Mouse (Mus musculus): ENCODE results near the gene Il11.

Gene Il11

DNA sequence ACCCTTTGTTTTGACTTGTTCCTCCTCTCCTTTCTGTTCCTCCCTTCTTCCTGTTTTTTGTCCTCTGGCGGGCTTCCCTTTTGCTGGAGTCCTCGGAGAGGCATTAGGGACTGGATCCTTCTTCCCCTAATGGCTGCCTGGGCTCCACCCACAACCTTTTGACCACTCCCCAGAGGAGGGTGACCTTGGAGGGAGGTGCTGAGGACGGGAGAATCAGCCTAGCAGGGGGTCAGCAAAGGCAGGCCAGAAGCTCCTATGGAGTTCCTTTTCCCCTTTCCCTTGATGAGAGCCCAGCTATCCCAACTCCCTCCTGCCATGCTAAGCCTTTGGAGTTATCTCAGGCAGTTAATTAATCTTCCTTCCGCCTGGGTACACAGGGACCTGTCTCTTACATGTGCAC lies 41.5 kb downstream of the Il11 start:
- H3K27me3 ChIP-seq (ENCODE audit: control insufficient read depth, insufficient read depth, low read length, poor library complexity, severe bottlenecking), result no peaks in the 10 kb centered on the region
- no peaks in the 10 kb centered on the region; the same call in 1 of the 2 replicates for H3K36me3 ChIP-seq (ENCODE audit: control insufficient read depth, insufficient read depth, low read length, poor library complexity, severe bottlenecking)
- DNase-seq (ENCODE audit: low read depth, low spot score), result peak; percentile 22

DNA sequence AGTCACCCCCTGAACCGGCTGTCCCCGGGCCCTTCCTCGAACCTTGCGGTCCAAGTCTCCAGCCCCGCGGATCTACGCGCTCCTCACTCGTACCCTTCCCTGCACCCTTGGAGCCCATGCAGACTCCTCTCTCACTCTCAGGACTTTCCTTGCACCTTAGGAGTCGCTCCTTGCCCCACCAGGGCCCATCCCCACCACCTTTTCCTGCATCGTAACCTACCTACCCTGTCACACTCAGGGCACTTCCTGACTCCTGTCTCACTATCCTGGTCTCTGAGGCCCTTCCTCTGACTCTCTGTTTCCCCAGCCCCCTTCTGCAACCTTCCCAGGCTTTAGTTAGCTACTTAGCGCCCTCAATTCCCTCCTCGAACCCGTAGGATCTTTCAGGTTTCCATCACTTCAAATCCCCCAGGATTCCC lies 42.3 kb downstream of the Il11 start:
- no peaks in the 10 kb centered on the region for H3K27me3 ChIP-seq (ENCODE audit: control insufficient read depth, insufficient read depth, low read length, poor library complexity, severe bottlenecking)
- H3K36me3 ChIP-seq (ENCODE audit: control insufficient read depth, insufficient read depth, low read length, poor library complexity, severe bottlenecking), result no peaks in the 10 kb centered on the region; the same call in 1 of the 2 replicates
- no peak for DNase-seq (ENCODE audit: low read depth, low spot score)

DNA sequence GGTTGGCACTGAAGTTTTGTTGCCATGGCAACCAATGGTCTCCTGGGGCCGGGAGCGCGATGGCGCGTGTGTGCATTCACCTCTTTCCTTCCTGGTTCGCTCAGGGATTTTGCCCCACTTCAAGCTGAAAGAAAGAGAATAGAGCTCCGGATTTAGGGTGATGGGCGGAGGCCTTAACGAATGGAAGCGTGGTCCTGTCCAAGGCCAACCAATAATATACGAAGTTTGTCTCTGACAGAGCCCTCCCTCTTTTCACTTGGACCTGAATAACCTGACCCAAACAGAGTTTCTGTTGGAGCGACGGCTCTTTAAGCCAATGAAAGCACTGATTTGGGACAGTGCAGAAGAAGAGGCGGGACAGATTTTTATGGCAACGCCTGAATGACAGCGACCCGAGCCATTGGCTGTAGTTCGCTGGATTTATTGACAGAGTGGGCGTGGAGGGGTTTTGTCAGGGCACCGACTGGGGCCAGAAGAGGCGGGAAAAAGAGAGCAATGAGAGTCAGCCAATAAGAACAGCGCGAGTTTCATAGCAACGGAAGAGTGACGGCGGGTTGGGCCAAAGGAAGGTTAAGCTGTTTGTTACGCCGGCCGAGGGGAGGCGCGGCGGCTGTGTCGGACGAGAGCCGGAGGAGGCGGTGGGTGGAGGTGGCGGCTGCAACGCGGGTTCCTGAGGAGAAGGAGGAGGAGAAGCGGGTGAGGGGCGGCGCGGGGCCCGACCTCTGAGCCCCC lies 42.9 kb downstream of the Il11 start, which contains the start of gene Kmt5c:
Gene Kmt5c, plus strand, starts transcription at position 572 of the 732 bp plus-strand sequence.
- H3K27me3 ChIP-seq (ENCODE audit: control insufficient read depth, insufficient read depth, low read length, poor library complexity, severe bottlenecking), result no peaks in the 10 kb centered on the region
- peak; percentile 100 for DNase-seq (ENCODE audit: low read depth, low spot score)
- no peaks in the 10 kb centered on the region; the same call in 1 of the 2 replicates for H3K36me3 ChIP-seq (ENCODE audit: control insufficient read depth, insufficient read depth, low read length, poor library complexity, severe bottlenecking)

DNA sequence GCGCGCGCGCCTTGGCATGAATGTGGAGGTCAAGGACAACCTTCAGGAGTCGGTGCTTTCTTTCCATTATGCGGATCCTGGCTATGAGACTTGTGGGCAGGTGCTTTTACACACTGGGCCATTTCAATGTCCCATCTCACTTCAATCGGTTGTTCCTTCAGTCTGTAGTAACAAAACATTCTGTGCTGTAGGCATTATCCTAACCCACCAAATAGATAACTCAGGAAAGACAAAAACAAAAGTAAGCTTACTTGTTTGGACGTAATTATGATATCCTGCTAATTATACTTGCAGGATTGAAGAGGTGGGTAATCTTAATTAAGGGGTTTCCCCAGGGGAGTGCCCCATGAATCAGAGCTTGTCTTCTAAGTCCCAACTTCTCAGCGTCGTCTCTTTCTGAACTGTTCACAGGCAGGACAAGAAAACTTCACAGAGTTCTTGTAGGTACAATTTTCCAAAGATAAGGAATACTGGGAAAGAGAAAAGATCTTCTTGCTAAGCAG lies 43.6 kb downstream of the Il11 start:
- Histone ChIP-seq H3K36me3 (ENCODE audit: control insufficient read depth, insufficient read depth, low read length, poor library complexity, severe bottlenecking) (no peaks in the 10 kb centered on the region; the same call in 1 of the 2 replicates), H3K27me3 (ENCODE audit: control insufficient read depth, insufficient read depth, low read length, poor library complexity, severe bottlenecking) (no peaks in the 10 kb centered on the region)
- no peak for DNase-seq (ENCODE audit: low read depth, low spot score)

DNA sequence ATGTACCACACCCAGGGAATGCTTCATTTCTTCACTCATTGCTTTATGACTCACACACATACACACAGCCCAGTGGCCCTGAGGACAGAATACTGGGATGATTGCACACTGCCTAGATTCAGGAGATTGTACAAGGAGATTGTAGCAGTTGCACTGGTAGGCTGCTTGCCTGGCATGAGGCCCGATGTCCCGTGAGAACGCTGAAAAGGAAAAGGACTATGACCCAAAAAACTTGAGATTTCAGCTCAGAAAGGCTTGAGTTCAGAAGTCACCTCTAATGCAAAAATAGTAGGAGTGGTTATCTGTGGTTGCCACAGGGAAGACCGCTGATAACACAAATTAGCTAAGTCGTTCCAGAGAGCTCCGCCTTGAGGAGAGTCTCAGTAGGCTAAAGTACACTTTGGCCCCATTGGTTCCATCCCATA lies 49.7 kb downstream of the Il11 start:
- DNase-seq (ENCODE audit: low read depth, low spot score), result no peak
- H3K27me3 ChIP-seq (ENCODE audit: control insufficient read depth, insufficient read depth, low read length, poor library complexity, severe bottlenecking), result no peaks in the 10 kb centered on the region
- no peaks in the 10 kb centered on the region for H3K36me3 ChIP-seq (ENCODE audit: control insufficient read depth, insufficient read depth, low read length, poor library complexity, severe bottlenecking)

DNA sequence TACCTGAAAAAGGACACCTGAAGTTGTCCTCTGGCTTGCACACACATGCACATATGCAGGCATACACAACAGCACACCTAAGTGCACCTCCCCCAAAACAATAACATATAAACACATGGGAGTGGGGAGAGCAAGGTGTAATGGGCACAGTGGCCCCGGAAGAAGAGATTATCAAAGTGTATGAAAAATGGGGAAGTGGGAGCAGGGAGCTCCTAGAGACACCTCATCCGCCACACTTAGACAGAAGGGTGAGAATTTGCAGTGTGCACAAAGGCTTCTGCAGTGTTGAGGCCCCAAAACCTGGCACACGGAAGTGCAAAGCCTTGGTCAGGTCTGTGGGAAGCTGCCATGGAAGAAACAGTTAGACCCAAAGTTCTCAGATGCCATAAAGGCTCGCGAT lies 51.6 kb downstream of the Il11 start:
- H3K27me3 ChIP-seq (ENCODE audit: control insufficient read depth, insufficient read depth, low read length, poor library complexity, severe bottlenecking), result no peaks in the 10 kb centered on the region
- H3K36me3 ChIP-seq (ENCODE audit: control insufficient read depth, insufficient read depth, low read length, poor library complexity, severe bottlenecking), result no peaks in the 10 kb centered on the region
- DNase-seq (ENCODE audit: low read depth, low spot score), result peak; percentile 17

GRCm38 (mm10) chr7:4725169-4725568 lies 57.5 kb downstream of the Il11 start, which contains the start of gene Tmem150b:
Tmem150b (minus strand) TSS chr7:4725249.
- no peaks in the 10 kb centered on the region for H3K27me3 ChIP-seq (ENCODE audit: control insufficient read depth, insufficient read depth, low read length, poor library complexity, severe bottlenecking)
- H3K36me3 ChIP-seq (ENCODE audit: control insufficient read depth, insufficient read depth, low read length, poor library complexity, severe bottlenecking), result no peaks in the 10 kb centered on the region
- DNase-seq (ENCODE audit: low read depth, low spot score), result no peak

DNA sequence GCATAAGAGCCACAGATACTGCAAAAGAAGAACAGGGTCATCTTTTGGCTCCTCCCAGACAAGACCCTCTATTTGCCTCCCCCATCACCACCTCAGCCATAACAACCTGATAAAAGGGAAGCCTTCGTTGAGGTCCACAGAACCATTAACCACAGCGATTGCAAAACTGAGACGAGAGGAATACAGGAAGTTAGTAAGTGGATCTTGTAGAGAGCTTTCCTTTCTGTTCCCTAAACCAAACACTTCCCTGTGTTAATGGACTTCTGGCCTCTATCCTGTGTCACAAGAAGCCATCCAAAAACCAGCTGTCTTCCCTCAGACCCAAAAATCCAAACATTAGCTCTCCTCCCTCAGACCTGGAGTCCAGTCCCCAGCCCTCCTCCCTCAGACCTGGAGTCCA lies 58.3 kb downstream of the Il11 start:
- no peak for DNase-seq (ENCODE audit: low read depth, low spot score)
- Histone ChIP-seq H3K36me3 (ENCODE audit: control insufficient read depth, insufficient read depth, low read length, poor library complexity, severe bottlenecking) (no peaks in the 10 kb centered on the region), H3K27me3 (ENCODE audit: control insufficient read depth, insufficient read depth, low read length, poor library complexity, severe bottlenecking) (no peaks in the 10 kb centered on the region)

- peak; percentile 49 for DNase-seq (ENCODE audit: low read depth, low spot score)
- Histone ChIP-seq H3K36me3 (ENCODE audit: control insufficient read depth, insufficient read depth, low read length, poor library complexity, severe bottlenecking) (no peaks in the 10 kb centered on the region), H3K27me3 (ENCODE audit: control insufficient read depth, insufficient read depth, low read length, poor library complexity, severe bottlenecking) (no peaks in the 10 kb centered on the region)
Observed at GRCm38 (mm10) chr7:4723508-4723907, 59.2 kb downstream of the Il11 start.

All from splenic B cell, adult 2 months (primary cell).